Mouse (Mus musculus) heart, embryonic 15.5 days (tissue): ENCODE results near the gene Fam216b. TPM values are rescaled to one million over a fixed set of nuclear protein-coding genes. Genes with fewer than 3 reads are reported as not detected.

Experiments used
- ATAC-seq: fragments of 200-750 bp; cut with Nextera tagmentation; replicated peaks from 2 replicates; pipeline ENCODE4 v1.8.0; 2017; ENCODE audit warnings: low read depth, moderate TSS enrichment; ENCODE audit not compliant: insufficient number of reproducible peaks, insufficient read depth, low FRiP score
- H3K27ac ChIP-seq: fragments of 300-500 bp; sonication (generic); 2 replicates; pipeline ENCODE4 v1.5.1; 2015; ENCODE audit warnings: mild to moderate bottlenecking, inconsistent platforms
- H3K27me3 ChIP-seq: fragments of 300-500 bp; sonication (generic); 2 replicates; pipeline ENCODE4 v1.6.1; 2015; ENCODE audit warnings: inconsistent platforms
- H3K36me3 ChIP-seq: fragments of 300-500 bp; sonication (generic); 2 replicates; pipeline ENCODE4 v1.6.1; 2015; ENCODE audit warnings: mild to moderate bottlenecking, inconsistent platforms
- H3K4me1 ChIP-seq: fragments of 300-500 bp; sonication (generic); replicated peaks from 2 replicates; pipeline ENCODE4 v1.6.1; 2015; ENCODE audit warnings: inconsistent platforms
- H3K4me2 ChIP-seq: fragments of 300-500 bp; sonication (generic); 2 replicates; pipeline ENCODE4 v1.6.1; 2015; ENCODE audit warnings: inconsistent platforms, mild to moderate bottlenecking, moderate library complexity
- H3K4me3 ChIP-seq: fragments of 300-500 bp; sonication (generic); 2 replicates; pipeline ENCODE4 v1.5.1; 2015; ENCODE audit warnings: mild to moderate bottlenecking, inconsistent platforms
- H3K9ac ChIP-seq: fragments of 300-500 bp; sonication (generic); 2 replicates; pipeline ENCODE4 v1.6.1; 2015; ENCODE audit warnings: mild to moderate bottlenecking, inconsistent platforms
- H3K9me3 ChIP-seq: fragments of 300-500 bp; sonication (generic); replicated peaks from 2 replicates; pipeline ENCODE4 v1.6.1; 2016; ENCODE audit warnings: inconsistent platforms
- WGBS: fragments of 180-500 bp; shearing (Covaris S2); methylation state at CpG from one replicate; pipeline ENCODE4 v1.1.7; 2015; ENCODE audit warnings: mixed read lengths; 5-methylcytosine and 5-hydroxymethylcytosine counted together
- polyA plus RNA-seq: library from polyadenylated mRNA; unstranded; fragments of >200 nt; fragmentation: Nextera tagmentation; extraction: Ambion mirVana; gene quantifications from 2 replicates; pipeline ENCODE4 v1.2.1, GENCODE M21; 2015

Fam216b gene
- polyA plus RNA-seq, 1 experiment from 2014 or later: 0.13 TPM

- Histone ChIP-seq H3K27me3 (no peaks in the 10 kb centered on the region), H3K4me1 (no peaks in the 10 kb centered on the region), H3K27ac (no peak overlapping the region), H3K9ac (no peak overlapping the region), H3K9me3 (no peaks in the 10 kb centered on the region), H3K4me2 (no peak overlapping the region), H3K4me3 (no peak overlapping the region), H3K36me3 (no peaks in the 10 kb centered on the region)
- no peak for ATAC-seq
- 58% methylated on average over 5 of the region's 5 CpGs for WGBS
These were observed 5.3 kb downstream of the Fam216b start for GRCm38 (mm10) chr14:78083465-78083864.

- Histone ChIP-seq H3K9ac (no peak overlapping the region), H3K36me3 (no peaks in the 10 kb centered on the region), H3K4me2 (no peak overlapping the region), H3K4me3 (no peak overlapping the region), H3K27ac (no peak overlapping the region), H3K27me3 (no peaks in the 10 kb centered on the region), H3K9me3 (no peaks in the 10 kb centered on the region), H3K4me1 (no peaks in the 10 kb centered on the region)
- WGBS: 62% methylated on average over 2 of the region's 2 CpGs
- ATAC-seq: no peak
These were observed 11.3 kb downstream of the Fam216b start for GRCm38 (mm10) chr14:78077508-78077907.

GRCm38 (mm10) chr14:78065938-78066710 is 22.7 kb downstream of the Fam216b start:
- no peak overlapping the region for H3K9ac ChIP-seq
- no peaks in the 10 kb centered on the region for H3K36me3 ChIP-seq
- no peaks in the 10 kb centered on the region for H3K27me3 ChIP-seq
- peaks cover 9% of the 10 kb centered on the region for H3K4me1 ChIP-seq
- no peak overlapping the region for H3K4me3 ChIP-seq
- 71% methylated on average over 9 of the region's 9 CpGs for WGBS
- no peak for ATAC-seq
- H3K4me2 ChIP-seq: no peak overlapping the region
- H3K27ac ChIP-seq: no peak overlapping the region
- H3K9me3 ChIP-seq: no peaks in the 10 kb centered on the region

GRCm38 (mm10) chr14:78062484-78062883 is 26.3 kb downstream of the Fam216b start:
- H3K4me1 ChIP-seq: peaks cover 5% of the 10 kb centered on the region; the same call in 1 of the 2 replicates
- 87% methylated on average over 11 of the region's 11 CpGs for WGBS
- H3K4me3 ChIP-seq: no peak overlapping the region
- H3K36me3 ChIP-seq: no peaks in the 10 kb centered on the region
- no peak overlapping the region for H3K4me2 ChIP-seq
- no peak for ATAC-seq
- no peak overlapping the region for H3K27ac ChIP-seq
- H3K9ac ChIP-seq: no peak overlapping the region
- H3K27me3 ChIP-seq: no peaks in the 10 kb centered on the region
- no peaks in the 10 kb centered on the region for H3K9me3 ChIP-seq

GRCm38 (mm10) chr14:78060609-78060951 is 28.2 kb downstream of the Fam216b start:
- no peak overlapping the region for H3K27ac ChIP-seq
- H3K4me3 ChIP-seq: no peak overlapping the region
- 73% methylated on average over 6 of the region's 6 CpGs for WGBS
- no peak overlapping the region for H3K4me2 ChIP-seq
- no peaks in the 10 kb centered on the region for H3K9me3 ChIP-seq
- no peaks in the 10 kb centered on the region for H3K4me1 ChIP-seq
- no peak overlapping the region for H3K9ac ChIP-seq
- H3K36me3 ChIP-seq: no peaks in the 10 kb centered on the region
- no peaks in the 10 kb centered on the region for H3K27me3 ChIP-seq
- ATAC-seq: no peak

- H3K9ac ChIP-seq: no peak overlapping the region
These were observed 28.8 kb downstream of the Fam216b start for GRCm38 (mm10) chr14:78059878-78060608.

GRCm38 (mm10) chr14:78057362-78057761 is 31.4 kb downstream of the Fam216b start:
- Histone ChIP-seq H3K9me3 (no peaks in the 10 kb centered on the region), H3K4me3 (no peak overlapping the region), H3K4me2 (no peak overlapping the region), H3K4me1 (no peaks in the 10 kb centered on the region), H3K9ac (no peak overlapping the region), H3K36me3 (no peaks in the 10 kb centered on the region), H3K27ac (no peak overlapping the region), H3K27me3 (no peaks in the 10 kb centered on the region)
- no peak for ATAC-seq
- 80% methylated on average over 7 of the region's 7 CpGs for WGBS

More at GRCm38 (mm10) chr14:78059878-78060608, 28.8 kb downstream of the Fam216b start:
- H3K27ac ChIP-seq: no peak overlapping the region
- H3K9me3 ChIP-seq: no peaks in the 10 kb centered on the region
- no peak for ATAC-seq
- H3K4me1 ChIP-seq: no peaks in the 10 kb centered on the region
- H3K4me2 ChIP-seq: no peak overlapping the region
- 74% methylated on average over 9 of the region's 9 CpGs for WGBS
- H3K36me3 ChIP-seq: no peaks in the 10 kb centered on the region
- H3K4me3 ChIP-seq: no peak overlapping the region
- no peaks in the 10 kb centered on the region for H3K27me3 ChIP-seq

GRCm38 (mm10) chr14:78056371-78056770 is 32.4 kb downstream of the Fam216b start:
- Histone ChIP-seq H3K9ac (no peak overlapping the region), H3K4me2 (no peak overlapping the region), H3K36me3 (no peaks in the 10 kb centered on the region), H3K4me1 (no peaks in the 10 kb centered on the region), H3K27ac (no peak overlapping the region), H3K9me3 (no peaks in the 10 kb centered on the region), H3K4me3 (no peak overlapping the region), H3K27me3 (no peaks in the 10 kb centered on the region)
- WGBS: 84% methylated on average over 3 of the region's 3 CpGs
- no peak for ATAC-seq

GRCm38 (mm10) chr14:78048674-78049073 is 40.1 kb downstream of the Fam216b start:
- Histone ChIP-seq H3K4me2 (no peak overlapping the region), H3K36me3 (no peaks in the 10 kb centered on the region), H3K9ac (no peak overlapping the region), H3K27me3 (no peaks in the 10 kb centered on the region), H3K4me3 (no peak overlapping the region), H3K9me3 (no peaks in the 10 kb centered on the region), H3K4me1 (no peaks in the 10 kb centered on the region), H3K27ac (no peak overlapping the region)
- ATAC-seq: no peak
- WGBS: 66% methylated on average over 4 of the region's 4 CpGs

GRCm38 (mm10) chr14:78048258-78048657 is 40.5 kb downstream of the Fam216b start:
- Histone ChIP-seq H3K4me2 (no peak overlapping the region), H3K9ac (no peak overlapping the region), H3K27ac (no peak overlapping the region), H3K4me1 (no peaks in the 10 kb centered on the region), H3K4me3 (no peak overlapping the region), H3K36me3 (no peaks in the 10 kb centered on the region), H3K27me3 (no peaks in the 10 kb centered on the region), H3K9me3 (no peaks in the 10 kb centered on the region)
- no peak for ATAC-seq
- 84% methylated on average over 3 of the region's 3 CpGs for WGBS

- H3K9ac ChIP-seq: no peak overlapping the region
- 31% methylated on average over 2 of the region's 2 CpGs for WGBS
- no peaks in the 10 kb centered on the region for H3K36me3 ChIP-seq
- H3K27me3 ChIP-seq: no peaks in the 10 kb centered on the region
- H3K27ac ChIP-seq: no peak overlapping the region
- H3K9me3 ChIP-seq: no peaks in the 10 kb centered on the region
- H3K4me1 ChIP-seq: no peaks in the 10 kb centered on the region
- no peak overlapping the region for H3K4me2 ChIP-seq
- ATAC-seq: no peak
- no peak overlapping the region for H3K4me3 ChIP-seq
These were observed 45.7 kb downstream of the Fam216b start for GRCm38 (mm10) chr14:78043079-78043478.
